26 mouse cellular contexts compared by ENCODE assay signal in the genomic region with DNA sequence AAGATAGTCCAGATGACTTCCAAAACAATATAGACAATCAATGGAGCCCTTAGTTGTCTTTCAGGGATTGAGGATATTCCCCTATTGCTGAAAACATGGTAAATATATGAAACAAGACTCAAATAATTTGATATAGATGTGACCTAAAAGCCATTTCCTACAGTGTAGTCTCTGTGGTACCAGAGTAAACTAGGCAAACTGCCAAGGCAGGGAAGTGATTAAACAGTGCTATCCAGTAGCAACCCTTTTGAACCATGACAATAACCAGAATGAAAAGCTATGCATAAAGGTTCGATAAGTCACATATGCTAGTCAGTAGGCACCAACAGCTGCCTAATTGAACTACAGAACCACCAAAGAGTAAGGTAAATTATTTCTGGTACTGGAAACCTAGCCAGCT.
"Had no signal": no experiment of that assay in that cellular context is flagged by ENCODE, and none has a peak within 500 bp of the region (broad histone marks: within the 10 kb centered on the region; RNA-seq: fewer than 3 reads in every experiment).

No protein-coding gene starts in this region.

- H3K27me3 ChIP-seq: heart, embryonic 13.5 days; heart, embryonic 15.5 days; hindbrain, embryonic 13.5 days; hindbrain, embryonic 15.5 days; kidney, embryonic 15.5 days; limb, embryonic 13.5 days; limb, embryonic 15.5 days; liver, embryonic 12.5 days had no signal

- H3K4me2 ChIP-seq: heart, embryonic 11.5 days; heart, embryonic 13.5 days; heart, embryonic 15.5 days; hindbrain, embryonic 13.5 days; hindbrain, embryonic 15.5 days; kidney, embryonic 15.5 days; limb, embryonic 13.5 days; limb, embryonic 15.5 days; liver, embryonic 12.5 days had no signal

- H3K4me1 ChIP-seq: hindbrain, embryonic 13.5 days; hindbrain, embryonic 15.5 days; kidney, embryonic 15.5 days; limb, embryonic 13.5 days; limb, embryonic 15.5 days; liver, embryonic 12.5 days had no signal

- H3K9ac ChIP-seq: heart, embryonic 13.5 days; heart, embryonic 15.5 days; hindbrain, embryonic 13.5 days; hindbrain, embryonic 15.5 days; kidney, embryonic 15.5 days; limb, embryonic 13.5 days; limb, embryonic 15.5 days; liver, embryonic 12.5 days had no signal

- H3K27ac ChIP-seq: heart, adult 2 months; heart, embryonic 13.5 days; heart, embryonic 15.5 days; hindbrain, embryonic 13.5 days; hindbrain, embryonic 15.5 days; hindbrain, postnatal 0 days; kidney, embryonic 15.5 days; kidney, postnatal 0 days; limb, embryonic 13.5 days; limb, embryonic 15.5 days; liver, embryonic 12.5 days had no signal

- ATAC-seq: hindbrain, postnatal 0 days; intestine, embryonic 16.5 days; liver, embryonic 12.5 days had no signal

- H3K4me3 ChIP-seq: heart, adult 2 months; heart, embryonic 13.5 days; heart, embryonic 15.5 days; hindbrain, embryonic 13.5 days; hindbrain, embryonic 15.5 days; kidney, embryonic 15.5 days; limb, embryonic 13.5 days; limb, embryonic 15.5 days; liver, embryonic 12.5 days had no signal

- H3K36me3 ChIP-seq: heart, embryonic 13.5 days; heart, embryonic 15.5 days; hindbrain, embryonic 13.5 days; hindbrain, embryonic 15.5 days; kidney, embryonic 15.5 days; limb, embryonic 13.5 days; limb, embryonic 15.5 days; liver, embryonic 12.5 days had no signal

- H3K9me3 ChIP-seq: heart, embryonic 13.5 days; heart, embryonic 15.5 days; hindbrain, embryonic 13.5 days; hindbrain, embryonic 15.5 days; kidney, embryonic 15.5 days; limb, embryonic 13.5 days; limb, embryonic 15.5 days; liver, embryonic 12.5 days had no signal

- DNase-seq: gastrocnemius, postnatal 14 days; gastrocnemius, postnatal 36 days; heart, adult 11 months; heart, adult 2 months; heart, postnatal 14 days; heart, postnatal 36 days; kidney, adult 11 months; kidney, adult 2 months; kidney, adult 9 months; kidney, postnatal 14 days; kidney, postnatal 36 days; layer of hippocampus, adult 9-11 months; layer of hippocampus, postnatal 36 days; left cerebral cortex, postnatal 4 days had no signal
